Mouse (Mus musculus): ENCODE measurements around the gene Hal.

Hal gene

GRCm38 (mm10) chr10:93567066-93567465 is 78.5 kb downstream of the Hal start:
- no peak for DNase-seq (ENCODE audit: low read depth, low spot score)

GRCm38 (mm10) chr10:93567841-93568566 is 79.4 kb downstream of the Hal start:
- no peak for DNase-seq (ENCODE audit: low read depth, low spot score)

DNA sequence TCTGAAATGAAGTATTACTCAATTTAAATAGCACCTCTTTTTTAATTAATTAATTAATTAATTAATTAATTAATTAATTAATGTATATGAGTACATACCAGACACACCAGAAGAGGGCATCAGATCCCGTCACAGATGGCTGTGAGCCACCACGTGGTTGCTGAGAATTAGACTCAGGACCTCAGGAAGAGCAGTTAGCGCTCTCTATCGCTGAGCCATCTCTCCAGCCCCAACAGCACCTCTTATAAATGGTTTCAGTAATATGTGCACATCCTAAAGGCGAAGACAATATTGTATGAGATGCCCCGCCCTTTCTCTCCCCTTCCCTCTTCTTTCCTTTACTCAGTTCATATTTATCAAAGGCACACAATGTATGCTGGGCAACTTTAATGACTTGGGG is 80.1 kb downstream of the Hal start:
- DNase-seq (ENCODE audit: low read depth, low spot score) = no peak

All from telencephalon, adult 2 months (tissue).